Mouse (Mus musculus) thymus, postnatal 0 days (tissue): ENCODE data around the gene Kcnh6. TPM values are rescaled to one million over a fixed set of nuclear protein-coding genes. Genes with fewer than 3 reads are reported as not detected.
"Not testable (repeated sequence)": the region's sequence is repeated elsewhere in the genome, so short reads cannot be mapped to it uniquely, and the experiment has no call there.

Experiments
- DNase-seq: peaks from one replicate; pipeline ENCODE4 v3.0.0-alpha.2; 2015; ENCODE audit warnings: low spot score
- polyA plus RNA-seq: library from polyadenylated mRNA; unstranded; fragments of >200 nt; fragmentation: Nextera tagmentation; extraction: Ambion mirVana; gene quantifications from 2 replicates; pipeline ENCODE4 v1.2.1, GENCODE M21; 2015

The Kcnh6 gene
- polyA plus RNA-seq, 1 experiment from 2014 or later = 1.5 TPM

DNA sequence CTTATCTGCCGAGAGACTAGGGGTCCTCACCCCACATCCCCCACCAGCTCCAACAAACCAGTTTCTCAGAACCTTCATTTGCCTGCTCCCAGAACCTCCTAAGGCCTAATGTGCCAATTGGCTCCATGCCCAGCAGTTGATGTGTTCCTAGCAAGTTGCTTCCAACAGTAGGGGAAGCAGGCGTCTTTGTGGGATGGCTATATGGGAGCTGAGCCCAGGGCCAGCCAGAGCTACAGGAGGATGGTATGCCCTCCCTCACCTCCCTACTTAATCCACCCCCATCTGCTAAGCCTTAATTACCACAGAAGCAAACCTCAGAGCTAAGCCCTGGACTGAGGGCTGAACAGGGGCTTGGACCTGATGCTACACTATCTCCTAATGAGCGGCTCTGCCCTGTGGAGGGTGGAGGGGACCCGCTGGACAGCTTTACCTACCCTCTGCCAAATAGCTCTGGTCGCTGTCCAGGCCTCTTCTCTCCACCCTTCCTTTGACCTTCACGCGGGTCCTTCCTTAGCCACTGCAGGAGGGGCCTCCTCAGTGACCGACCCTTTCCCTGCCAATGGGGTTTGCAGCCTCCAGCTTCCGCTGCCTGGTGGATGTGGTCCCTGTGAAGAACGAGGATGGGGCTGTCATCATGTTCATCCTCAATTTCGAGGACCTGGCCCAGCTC lies 5.8 kb downstream of the Kcnh6 start:
- DNase-seq = no peak

DNA sequence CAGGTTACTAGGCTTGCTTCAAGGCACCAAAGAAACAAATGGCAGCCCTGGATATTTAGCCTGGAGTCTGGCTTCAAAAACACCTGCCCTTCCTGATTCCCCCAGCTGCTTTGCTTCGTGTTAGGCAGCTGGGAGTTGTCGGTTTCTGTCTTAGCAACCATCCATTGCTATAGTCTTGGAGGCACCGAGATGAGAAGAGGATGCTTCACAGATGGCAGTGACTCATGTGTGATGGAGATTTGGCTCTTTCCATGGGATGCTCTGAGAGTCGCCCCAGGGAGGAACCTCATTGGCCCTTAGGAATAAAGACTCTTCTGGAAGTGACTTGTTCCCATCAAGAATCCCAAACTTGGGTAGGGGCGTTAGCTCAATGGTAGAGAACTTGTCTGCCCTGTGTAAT lies 8.5 kb downstream of the Kcnh6 start:
- DNase-seq = no peak

DNA sequence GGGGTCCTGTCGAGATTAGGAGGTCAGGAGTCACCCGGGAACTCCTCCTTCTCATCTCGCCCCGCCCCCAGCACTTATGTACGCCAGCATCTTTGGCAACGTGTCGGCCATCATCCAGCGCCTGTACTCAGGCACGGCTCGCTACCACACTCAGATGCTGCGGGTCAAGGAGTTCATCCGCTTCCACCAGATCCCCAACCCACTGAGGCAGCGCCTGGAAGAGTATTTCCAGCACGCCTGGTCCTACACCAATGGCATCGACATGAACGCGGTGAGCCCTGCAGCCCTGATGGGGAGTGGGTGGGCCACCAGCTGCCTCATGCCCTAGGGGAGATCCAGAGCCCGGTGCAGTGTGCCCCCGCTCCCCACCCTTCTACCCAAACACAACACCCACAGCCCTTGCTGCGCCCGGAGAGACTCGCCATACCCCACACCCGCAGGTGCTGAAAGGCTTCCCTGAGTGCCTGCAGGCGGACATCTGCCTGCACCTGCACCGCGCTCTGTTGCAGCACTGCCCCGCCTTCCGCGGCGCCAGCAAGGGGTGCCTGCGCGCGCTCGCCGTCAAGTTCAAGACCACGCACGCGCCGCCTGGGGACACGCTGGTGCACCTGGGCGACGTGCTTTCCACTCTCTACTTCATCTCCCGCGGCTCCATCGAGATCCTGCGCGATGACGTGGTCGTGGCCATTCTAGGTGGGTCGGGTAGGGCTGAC lies 12.3 kb downstream of the Kcnh6 start:
- DNase-seq = peak; percentile 72

DNA sequence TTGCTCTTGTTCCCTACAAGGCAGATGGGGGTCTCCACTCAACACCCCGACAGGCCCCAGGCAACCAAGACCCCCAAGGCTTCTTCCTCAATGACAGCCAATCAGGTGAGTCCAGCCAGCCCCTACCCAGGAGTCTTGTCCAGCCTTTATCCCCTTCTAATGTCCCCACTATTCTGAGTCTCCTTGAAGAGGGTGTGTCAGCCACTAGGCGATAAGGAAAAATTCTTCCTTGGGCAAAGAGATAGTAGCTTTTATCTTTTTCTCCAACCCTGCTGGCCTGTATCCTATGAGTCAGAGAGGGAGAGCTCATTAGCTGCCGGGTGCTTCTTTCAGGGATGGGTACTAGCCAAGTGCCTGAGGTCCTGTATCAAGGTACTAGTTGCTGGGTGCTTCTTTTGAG lies 17.9 kb downstream of the Kcnh6 start:
- no peak for DNase-seq

- DNase-seq = peak; percentile 76
Observed at GRCm38 (mm10) chr11:106026465-106027151, 18.7 kb downstream of the Kcnh6 start.

DNA sequence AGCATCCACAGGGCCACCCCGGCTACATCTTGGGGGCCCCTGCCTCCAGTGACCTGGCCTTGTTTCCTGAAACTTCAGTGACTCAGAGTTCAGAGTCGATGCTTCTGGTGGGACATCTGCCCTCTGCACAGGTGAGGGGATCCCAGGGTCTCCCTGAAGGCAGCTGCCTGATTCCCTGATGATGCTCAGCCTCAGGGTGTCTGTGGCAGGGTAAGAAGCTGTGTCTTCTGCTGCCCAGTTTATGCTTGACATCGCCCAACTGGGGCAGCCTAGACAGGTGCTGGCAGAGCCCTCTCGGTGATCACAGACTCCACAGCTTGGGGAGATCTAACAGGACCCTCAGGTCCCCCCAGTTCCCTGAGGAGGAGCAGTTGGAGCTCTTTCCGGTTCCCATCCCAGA lies 19.7 kb downstream of the Kcnh6 start:
- DNase-seq = no peak

GRCm38 (mm10) chr11:106032074-106032473 lies 24.1 kb downstream of the Kcnh6 start:
- not testable (repeated sequence) for DNase-seq

- peak; percentile 65 for DNase-seq
Observed at GRCm38 (mm10) chr11:106033491-106033919, 25.6 kb downstream of the Kcnh6 start.

DNA sequence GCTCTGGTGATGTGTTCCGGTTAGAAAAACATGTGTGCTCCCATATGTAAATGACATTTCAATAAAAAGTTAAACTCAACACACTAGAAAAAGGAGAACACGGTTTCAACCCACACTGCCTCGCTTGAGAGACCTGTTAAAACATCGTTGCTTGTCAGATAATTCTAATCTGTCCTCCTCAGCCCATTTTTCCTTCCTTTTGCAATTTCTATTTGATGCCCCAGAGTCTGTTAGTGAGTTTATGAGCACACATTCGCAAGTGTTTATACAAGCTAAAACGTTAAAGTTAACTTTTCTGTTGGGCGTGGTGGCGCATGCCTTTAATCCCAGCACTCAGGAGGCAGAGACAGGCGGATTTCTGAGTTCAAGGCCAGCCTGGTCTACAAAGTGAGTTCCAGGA lies 27.1 kb downstream of the Kcnh6 start:
- no peak for DNase-seq

DNA sequence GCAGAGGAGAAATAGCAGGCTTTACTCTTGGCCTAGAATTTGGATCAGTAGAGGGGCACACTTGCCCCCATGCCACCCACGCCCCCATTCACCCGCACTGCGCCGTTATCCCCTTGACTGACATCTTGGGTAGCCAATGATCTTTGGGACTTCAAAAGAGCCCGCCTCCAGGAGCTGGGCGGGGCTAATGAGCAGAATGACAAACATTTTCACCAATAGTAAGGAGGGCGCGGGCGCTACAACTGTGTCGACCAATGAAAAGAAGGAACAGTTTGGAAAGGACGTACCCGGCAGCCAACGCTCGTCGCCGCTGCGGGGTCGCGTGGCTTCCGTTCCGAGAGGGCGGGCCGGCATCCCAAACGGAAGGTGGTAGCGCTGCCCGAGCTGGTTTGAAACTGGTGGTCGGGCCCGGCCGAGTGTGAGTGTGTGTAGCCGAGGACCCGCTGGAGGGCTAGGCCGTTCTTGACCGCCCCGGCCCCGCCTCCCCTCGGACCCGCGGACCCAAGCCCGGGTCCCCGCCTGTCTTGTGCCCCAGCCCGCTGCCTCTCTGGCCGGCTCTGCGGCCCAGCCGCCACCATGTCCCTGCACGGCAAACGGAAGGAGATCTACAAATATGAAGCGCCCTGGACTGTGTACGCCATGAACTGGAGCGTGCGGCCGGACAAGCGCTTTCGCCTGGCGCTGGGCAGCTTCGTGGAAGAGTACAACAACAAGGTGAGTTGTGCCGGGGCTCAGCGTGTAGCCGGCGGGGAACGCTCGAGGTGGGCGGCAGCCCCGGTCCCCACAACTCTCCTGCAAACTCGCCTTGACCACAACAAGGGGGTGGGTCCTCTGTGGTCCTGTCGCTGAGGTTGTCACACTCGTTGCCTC lies 28.9 kb downstream of the Kcnh6 start, which contains the start of gene Dcaf7:
Gene Dcaf7 (plus strand): TSS at position 325 of the 870 bp plus-strand sequence.
- peak; percentile 99 for DNase-seq

DNA sequence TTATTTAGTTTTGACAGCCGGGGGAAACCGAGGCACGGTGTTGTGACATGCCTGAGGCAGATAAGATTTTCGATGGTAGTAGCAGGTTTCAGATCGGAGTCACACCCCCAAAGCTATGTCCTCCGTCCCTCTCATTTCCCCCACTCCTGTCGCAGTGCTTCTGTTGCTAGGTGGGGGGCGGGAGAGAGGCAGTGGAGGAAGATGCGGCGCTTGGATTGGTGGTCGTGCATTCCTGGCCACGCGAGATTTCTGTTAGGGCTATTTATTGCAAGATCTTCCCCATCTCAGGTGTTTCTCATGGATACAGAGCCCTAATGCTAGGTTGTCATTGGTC lies 29.5 kb downstream of the Kcnh6 start:
- peak; percentile 70 for DNase-seq

DNA sequence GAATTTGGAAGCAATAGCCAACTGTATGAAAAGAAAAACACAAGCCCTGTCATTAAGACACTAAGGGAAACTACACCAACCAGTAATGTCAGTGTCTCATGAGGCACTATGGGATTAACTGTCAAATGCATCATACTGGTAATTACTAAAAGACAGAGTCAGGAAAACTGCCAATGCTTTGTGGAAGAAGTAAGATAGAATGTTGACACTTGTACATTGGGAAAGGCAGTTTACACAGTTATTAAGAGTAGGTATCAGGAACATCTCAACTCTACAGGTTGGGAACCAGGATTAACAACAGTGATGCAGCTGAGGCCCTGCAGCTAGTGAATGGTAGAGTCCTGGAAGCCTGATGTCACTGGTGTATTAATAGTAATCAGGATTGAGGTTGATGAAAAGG lies 36.4 kb downstream of the Kcnh6 start:
- DNase-seq = no peak

DNA sequence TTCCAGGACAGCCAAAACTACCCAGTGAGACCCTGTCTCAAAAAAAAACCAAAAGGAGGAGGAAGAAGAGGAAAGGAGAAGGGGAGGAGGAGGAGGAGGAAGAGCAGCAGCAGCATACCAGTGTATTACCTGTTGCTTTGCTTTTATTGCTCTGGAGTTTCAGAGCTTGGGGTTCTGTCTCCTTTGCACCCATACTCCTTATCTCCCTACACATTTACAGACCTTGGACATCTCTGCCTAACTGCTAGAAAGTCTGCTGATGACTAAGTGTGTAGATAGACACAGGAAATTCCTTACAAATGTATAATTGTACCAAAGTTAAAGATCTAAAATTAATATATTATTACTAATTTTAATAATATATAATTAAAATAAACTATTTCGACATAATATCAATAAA lies 37.3 kb downstream of the Kcnh6 start:
- no peak for DNase-seq

DNA sequence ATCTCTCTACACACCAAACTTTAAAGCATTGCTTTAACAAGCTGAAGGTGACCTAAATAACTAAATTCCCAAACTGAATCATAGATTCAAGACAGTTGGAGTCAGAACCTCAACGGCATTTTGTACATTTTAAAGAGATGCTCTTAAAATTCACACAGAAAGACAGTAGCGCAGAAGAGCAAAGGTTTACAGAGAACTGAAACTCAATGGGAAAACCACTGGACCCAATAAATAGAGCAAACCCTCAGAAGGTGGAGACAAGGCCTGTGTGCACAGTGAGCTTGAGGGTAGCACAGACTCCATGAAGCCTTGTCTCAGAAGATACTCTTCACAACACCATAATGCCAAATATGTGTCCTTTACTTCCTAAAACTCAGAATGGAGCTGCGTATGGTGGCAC lies 37.9 kb downstream of the Kcnh6 start:
- DNase-seq = no peak

- no peak for DNase-seq
Observed at GRCm38 (mm10) chr11:106046584-106046983, 38.7 kb downstream of the Kcnh6 start.

- no peak for DNase-seq
Observed at GRCm38 (mm10) chr11:106053921-106054320, 46.0 kb downstream of the Kcnh6 start.

DNA sequence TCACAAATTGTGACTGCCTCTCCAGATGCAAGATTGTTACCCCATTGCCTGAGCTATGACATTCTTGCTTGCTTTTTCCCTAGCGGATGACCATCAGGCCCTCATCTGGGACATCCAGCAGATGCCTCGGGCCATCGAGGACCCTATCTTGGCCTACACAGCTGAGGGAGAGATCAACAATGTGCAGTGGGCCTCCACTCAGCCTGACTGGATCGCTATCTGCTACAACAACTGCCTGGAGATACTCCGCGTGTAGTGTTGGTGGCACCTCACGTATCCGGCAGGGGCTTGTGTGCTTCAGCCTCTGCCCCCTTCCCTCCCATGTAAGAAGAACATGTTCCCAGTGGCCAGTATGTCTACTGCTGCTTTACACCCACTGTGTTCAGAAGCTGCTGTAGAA lies 46.7 kb downstream of the Kcnh6 start:
- no peak for DNase-seq

DNA sequence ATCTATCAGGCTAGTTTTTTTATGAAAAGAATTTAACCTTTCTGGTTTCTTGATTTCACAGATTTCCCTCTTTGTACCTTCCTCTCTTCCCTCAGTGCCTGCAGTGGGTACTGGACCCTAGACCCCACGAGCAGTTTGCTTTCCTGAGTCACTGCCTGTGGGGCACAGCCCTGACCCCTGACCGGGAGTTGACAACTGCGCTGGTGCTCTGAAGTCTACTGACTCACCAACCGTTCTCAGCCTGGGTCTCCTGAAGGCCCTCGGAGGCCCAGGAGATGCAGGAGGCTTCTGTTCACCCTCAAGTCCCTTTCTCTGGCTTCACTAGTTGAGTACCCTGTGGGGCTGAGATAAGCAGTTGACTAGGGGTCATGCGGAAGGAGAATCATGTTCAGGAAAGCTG lies 47.4 kb downstream of the Kcnh6 start:
- DNase-seq = no peak

DNA sequence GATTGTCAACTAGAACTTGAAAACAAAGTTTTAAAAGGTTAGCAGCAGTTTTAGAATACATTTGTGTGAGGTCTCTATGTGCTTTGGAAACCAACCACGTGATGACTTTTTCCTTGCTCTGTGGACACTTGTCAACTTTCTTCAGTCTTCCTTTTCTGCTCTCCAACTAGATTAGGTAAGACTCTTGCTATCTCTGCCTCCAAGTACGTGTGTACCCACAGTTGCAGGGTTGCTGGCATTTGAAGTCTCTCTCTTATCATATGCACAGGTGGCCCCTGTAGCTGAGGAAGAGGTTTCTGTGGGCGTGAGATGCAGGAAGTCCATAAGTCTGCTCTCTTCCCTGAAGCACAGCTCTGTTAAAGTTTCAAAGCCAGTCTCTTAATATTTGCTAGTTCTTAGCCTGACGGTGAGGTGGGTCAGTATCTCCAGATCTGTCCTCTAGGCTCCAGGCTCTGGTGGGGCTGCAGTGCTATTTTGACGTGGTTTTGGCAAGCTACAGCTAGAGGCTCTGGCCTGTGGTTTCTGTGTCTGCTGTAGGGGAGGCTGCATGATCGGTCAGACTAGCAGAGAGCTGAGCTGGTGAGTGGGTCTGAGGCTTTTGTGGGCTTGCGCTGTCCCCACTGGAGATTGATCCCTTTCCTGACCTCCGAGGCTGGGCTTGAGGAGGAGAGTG lies 49.0 kb downstream of the Kcnh6 start:
- DNase-seq = peak; percentile 85

GRCm38 (mm10) chr11:106058020-106058419 lies 50.1 kb downstream of the Kcnh6 start:
- no peak for DNase-seq

DNA sequence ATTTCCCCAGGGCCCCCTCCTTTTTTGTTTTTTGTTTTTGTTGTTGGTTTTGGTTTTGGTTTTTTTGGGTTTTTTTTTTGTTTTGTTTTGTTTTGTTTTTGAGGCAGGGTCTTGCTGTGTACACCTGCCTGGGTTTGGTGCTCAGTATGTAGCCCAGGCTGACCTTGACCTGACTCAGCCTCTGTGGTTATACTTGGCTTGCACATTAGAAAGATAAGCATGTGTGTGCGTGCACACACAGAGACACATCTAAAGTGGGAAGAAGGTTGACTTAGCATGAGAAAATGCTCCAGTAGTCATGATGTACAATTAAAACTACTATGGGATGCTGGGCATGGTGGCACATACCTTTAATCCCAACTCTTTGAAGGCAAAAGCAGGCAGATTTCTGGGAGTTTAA lies 52.6 kb downstream of the Kcnh6 start:
- no peak for DNase-seq
